Mouse (Mus musculus) C2C12 (cell line): ENCODE measurements at regions not wholly inside any gene's neighbourhood (a gene's known extent, or its start where the extent isn't known, plus 50 kb on each side); places are given as distances from the start of the nearest gene placed in this dataset.

ENCODE experiments used
- H3K27me3 ChIP-seq: one replicate; pipeline ENCODE4 v1.6.1; 2011; ENCODE audit not compliant: control insufficient read depth, insufficient read depth, insufficient read length
- H3K36me3 ChIP-seq: one replicate; pipeline ENCODE4 v1.6.1; 2011; ENCODE audit not compliant: control insufficient read depth, insufficient read depth
- H3K4me3 ChIP-seq: one replicate; pipeline ENCODE4 v1.5.1; 2011; ENCODE audit warnings: mild to moderate bottlenecking, control low read depth; ENCODE audit not compliant: poor library complexity, insufficient read depth, severe bottlenecking
- H3K79me2 ChIP-seq: one replicate; pipeline ENCODE4 v1.6.1; 2011; ENCODE audit not compliant: control insufficient read depth, insufficient read depth
- H3K79me3 ChIP-seq: one replicate; pipeline ENCODE4 v1.6.1; 2011; ENCODE audit warnings: low read depth, control low read depth
- H3ac ChIP-seq: one replicate; pipeline ENCODE3; 2011; ENCODE audit warnings: low read depth; ENCODE audit not compliant: control insufficient read depth, insufficient read length
- CEBPB ChIP-seq: IDR thresholded peaks from one replicate; pipeline ENCODE4 v1.6.1; 2011; ENCODE audit warnings: low read depth, mild to moderate bottlenecking, control low read depth, moderate library complexity
- CTCF ChIP-seq: IDR thresholded peaks from one replicate; pipeline ENCODE4 v1.5.1; 2011; ENCODE audit not compliant: control insufficient read depth, insufficient read depth, insufficient read length
- FOSL1 ChIP-seq: IDR thresholded peaks from one replicate; pipeline ENCODE4 v1.8.0; 2011; ENCODE audit warnings: mild to moderate bottlenecking, low read length; ENCODE audit not compliant: poor library complexity, insufficient read depth, severe bottlenecking
- MAX ChIP-seq: IDR thresholded peaks from one replicate; pipeline ENCODE4 v1.6.1; 2011; ENCODE audit warnings: mild to moderate bottlenecking, control low read depth
- MYOD1 ChIP-seq: IDR thresholded peaks from one replicate; pipeline ENCODE4 v1.6.1; 2011; ENCODE audit warnings: low read depth; ENCODE audit not compliant: control insufficient read depth, insufficient read length
- MYOG ChIP-seq: IDR thresholded peaks from one replicate; pipeline ENCODE4 v1.6.1; 2011; ENCODE audit not compliant: control insufficient read depth, insufficient read length; ENCODE audit errors: extremely low read depth
- USF1 ChIP-seq: IDR thresholded peaks from one replicate; pipeline ENCODE4 v1.6.1; 2011; ENCODE audit warnings: low read depth, mild to moderate bottlenecking, control low read depth, moderate library complexity

DNA sequence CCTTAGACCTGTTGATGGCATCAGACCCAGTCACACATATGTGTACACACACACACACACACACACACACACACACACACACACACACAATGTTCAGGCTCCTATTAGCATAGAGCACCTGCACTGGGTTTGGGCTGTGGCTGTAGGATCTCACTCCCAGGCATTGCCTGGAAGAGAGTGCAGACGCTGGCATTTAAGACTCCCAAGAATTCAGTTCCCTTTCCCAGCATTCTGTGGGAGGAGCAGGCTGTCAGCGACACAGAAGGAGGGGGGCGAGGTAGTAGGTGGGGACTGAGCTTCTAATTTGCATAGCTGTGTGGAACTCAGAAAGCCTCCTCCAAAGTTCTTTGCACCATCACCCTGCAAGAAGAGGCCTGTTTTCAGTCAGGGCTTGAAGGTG is 374.2 kb upstream of the Fam49b start:
- Histone ChIP-seq H3K27me3 (no peaks in the 10 kb centered on the region), H3K4me3 (no peak overlapping the region), H3K79me2 (no peaks in the 10 kb centered on the region), H3K36me3 (no peaks in the 10 kb centered on the region), H3K79me3 (no peaks in the 10 kb centered on the region), H3ac (no peak overlapping the region)
- no peak for TF ChIP-seq USF1
- TF ChIP-seq MYOG: no peak
- TF ChIP-seq CEBPB: no peak
- no peak for TF ChIP-seq FOSL1
- TF ChIP-seq MAX: no peak
- no peak for TF ChIP-seq MYOD1

DNA sequence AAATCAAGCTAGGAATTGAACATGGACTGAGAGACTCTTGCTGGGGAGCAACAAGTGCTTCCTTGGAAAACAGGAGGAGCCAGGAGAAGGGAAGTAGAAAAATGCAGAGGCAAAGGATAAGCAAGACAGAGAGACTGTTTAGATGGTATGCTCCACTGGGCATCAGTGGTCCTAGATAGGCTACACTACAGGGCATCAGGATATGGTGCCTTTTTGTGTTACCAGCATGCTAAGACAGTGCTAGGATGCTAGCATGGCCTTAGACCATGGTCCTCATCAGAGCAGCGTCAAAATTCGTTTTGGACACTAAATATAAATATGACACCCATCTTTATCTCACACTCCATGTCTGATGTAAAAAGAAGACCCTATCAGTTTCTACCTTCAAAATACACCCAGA is 374.6 kb upstream of the Fam49b start:
- no peak for TF ChIP-seq MAX
- TF ChIP-seq CTCF: no peak
- no peak for TF ChIP-seq USF1
- no peak for TF ChIP-seq MYOD1
- no peak for TF ChIP-seq MYOG
- TF ChIP-seq FOSL1: no peak
- TF ChIP-seq CEBPB: no peak
- no peaks in the 10 kb centered on the region for H3K27me3 ChIP-seq

DNA sequence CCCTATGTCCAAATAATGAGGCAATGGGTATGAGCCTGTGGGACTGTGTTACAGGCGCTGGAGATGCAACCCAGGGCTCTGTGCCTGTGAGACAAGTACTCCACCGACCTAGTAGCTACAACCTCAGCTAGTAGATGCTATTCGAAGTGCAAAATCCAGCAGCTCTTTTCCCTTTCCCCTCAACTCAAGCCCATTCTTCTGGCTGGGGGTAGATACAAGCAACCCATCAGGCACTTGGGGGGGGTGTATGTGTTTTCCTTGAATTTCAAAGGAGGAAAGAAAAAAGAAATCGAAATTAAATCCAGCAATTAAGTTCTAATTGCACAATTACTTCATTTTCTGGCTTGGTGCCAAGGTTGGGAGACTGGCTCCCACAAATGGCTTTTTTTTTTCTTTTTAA is 372.4 kb upstream of the Gm21798 start:
- Histone ChIP-seq H3ac (no peak overlapping the region), H3K36me3 (no peaks in the 10 kb centered on the region), H3K79me2 (no peaks in the 10 kb centered on the region), H3K27me3 (no peaks in the 10 kb centered on the region), H3K4me3 (no peak overlapping the region), H3K79me3 (no peaks in the 10 kb centered on the region)
- TF ChIP-seq CEBPB (no peak), MYOG (no peak), USF1 (no peak), CTCF (no peak), MAX (no peak), MYOD1 (no peak), FOSL1 (no peak)

More for the DNA sequence above, 374.6 kb upstream of the Fam49b start:
- H3K36me3 ChIP-seq: no peaks in the 10 kb centered on the region
- no peaks in the 10 kb centered on the region for H3K79me3 ChIP-seq
- H3K4me3 ChIP-seq: no peak overlapping the region
- H3K79me2 ChIP-seq: no peaks in the 10 kb centered on the region
- H3ac ChIP-seq: no peak overlapping the region

DNA sequence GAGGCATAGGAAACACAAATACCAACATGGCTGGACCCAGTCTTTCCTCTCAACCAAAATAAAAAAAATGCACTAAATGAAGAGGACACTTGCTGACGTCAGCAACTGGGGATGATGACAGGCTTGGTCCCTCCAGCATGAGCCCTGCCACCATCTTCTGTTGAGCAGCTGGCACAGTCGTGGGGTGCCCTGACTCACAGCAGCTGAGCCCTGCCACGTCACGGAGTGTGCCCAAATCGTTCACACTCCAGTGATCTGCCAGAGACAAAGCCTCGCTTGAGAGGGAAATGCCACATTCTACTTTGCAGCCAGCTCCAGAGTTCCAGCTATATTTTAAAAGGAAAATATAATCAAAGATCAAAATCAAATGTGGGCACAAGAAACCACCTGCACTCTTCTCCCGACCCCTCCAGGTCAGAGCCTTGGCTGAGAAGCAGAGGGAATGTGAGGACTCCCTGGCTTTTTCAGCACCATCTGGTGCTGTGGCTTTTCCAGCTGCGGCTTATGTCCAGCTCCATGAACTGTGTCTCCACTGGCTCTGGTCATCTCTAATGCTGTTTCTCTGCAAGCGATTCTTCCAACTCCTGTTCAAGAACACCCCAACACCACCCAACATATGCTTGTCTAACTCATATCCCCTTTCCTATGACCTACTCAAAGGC is 371.0 kb upstream of the Gm21798 start:
- no peak for TF ChIP-seq USF1
- H3K79me2 ChIP-seq: no peaks in the 10 kb centered on the region
- no peak overlapping the region for H3ac ChIP-seq
- H3K36me3 ChIP-seq: no peaks in the 10 kb centered on the region
- no peak overlapping the region for H3K4me3 ChIP-seq
- no peaks in the 10 kb centered on the region for H3K79me3 ChIP-seq
- no peaks in the 10 kb centered on the region for H3K27me3 ChIP-seq

DNA sequence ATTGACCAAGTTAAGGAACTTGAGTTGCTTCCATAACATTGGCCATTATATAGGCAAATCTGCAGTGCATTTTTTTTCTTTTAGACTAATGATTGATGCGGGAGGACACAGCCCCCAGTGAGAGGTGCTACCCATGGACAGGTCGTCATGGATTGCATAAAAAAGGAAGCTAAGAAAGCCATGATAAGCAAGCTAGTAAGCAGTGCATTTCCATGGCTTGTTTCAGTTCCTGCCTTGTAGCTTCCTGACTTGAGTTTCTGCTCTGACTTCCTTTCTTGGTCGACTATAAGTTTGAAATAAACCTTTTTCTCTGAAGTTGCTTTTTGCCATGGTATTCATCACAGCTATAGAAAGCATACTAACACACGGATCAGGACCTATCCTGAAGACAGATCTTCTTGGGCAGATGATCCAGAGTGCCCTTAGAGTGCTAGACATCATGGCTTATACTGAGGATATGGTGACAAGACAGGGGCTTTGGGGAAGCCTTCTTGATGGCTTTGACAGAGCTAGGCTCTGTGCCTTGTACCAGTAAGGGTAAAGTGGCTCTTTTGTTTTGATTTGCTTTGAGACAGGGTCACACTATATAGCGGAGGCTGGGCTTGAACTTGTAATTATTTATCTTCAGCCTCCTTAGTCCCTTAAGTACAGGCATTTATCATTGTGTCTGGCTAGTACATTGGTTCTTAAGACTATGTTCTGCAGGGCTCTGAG is 370.1 kb upstream of the Gm21798 start:
- Histone ChIP-seq H3K4me3 (no peak overlapping the region), H3K79me2 (no peaks in the 10 kb centered on the region), H3ac (no peak overlapping the region), H3K36me3 (no peaks in the 10 kb centered on the region), H3K27me3 (no peaks in the 10 kb centered on the region), H3K79me3 (no peaks in the 10 kb centered on the region)
- TF ChIP-seq USF1 (no peak), CEBPB (no peak), MYOD1 (no peak), FOSL1 (no peak), MYOG (no peak), MAX (no peak), CTCF (no peak)

DNA sequence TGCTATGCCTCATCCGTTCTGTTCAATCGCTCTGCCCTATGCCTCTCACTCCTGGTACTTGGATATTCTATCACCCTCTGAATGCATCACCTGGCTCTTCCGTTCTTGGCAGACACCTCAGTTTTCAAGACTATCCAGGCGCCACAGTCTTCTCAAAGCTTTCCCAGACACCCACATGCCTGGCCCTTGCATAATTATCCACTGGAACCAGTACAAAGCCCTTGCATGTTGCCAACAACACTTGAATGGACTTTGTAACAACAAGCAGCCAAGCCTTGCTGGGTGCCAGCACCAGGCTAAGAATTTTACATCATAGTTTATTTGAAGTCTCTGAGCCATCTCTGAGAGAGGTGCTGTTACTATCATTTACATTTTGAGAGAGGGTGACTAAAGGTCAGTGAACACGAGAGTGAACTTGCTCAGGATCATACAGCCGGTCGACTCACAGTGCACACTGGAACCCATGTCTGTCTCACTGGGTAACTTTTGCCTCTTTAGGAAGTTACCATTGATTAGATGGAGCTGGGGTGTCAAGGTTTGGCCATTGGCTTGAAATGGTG is 368.8 kb upstream of the Gm21798 start:
- Histone ChIP-seq H3K4me3 (no peak overlapping the region), H3K79me2 (no peaks in the 10 kb centered on the region), H3K36me3 (no peaks in the 10 kb centered on the region), H3ac (no peak overlapping the region), H3K27me3 (no peaks in the 10 kb centered on the region), H3K79me3 (no peaks in the 10 kb centered on the region)
- TF ChIP-seq USF1: no peak
- no peak for TF ChIP-seq CTCF
- TF ChIP-seq MYOG: no peak
- TF ChIP-seq FOSL1: no peak
- no peak for TF ChIP-seq MAX
- TF ChIP-seq MYOD1: no peak
- no peak for TF ChIP-seq CEBPB
